Mouse (Mus musculus): ENCODE data around the gene Frem3.

Frem3 gene

DNA sequence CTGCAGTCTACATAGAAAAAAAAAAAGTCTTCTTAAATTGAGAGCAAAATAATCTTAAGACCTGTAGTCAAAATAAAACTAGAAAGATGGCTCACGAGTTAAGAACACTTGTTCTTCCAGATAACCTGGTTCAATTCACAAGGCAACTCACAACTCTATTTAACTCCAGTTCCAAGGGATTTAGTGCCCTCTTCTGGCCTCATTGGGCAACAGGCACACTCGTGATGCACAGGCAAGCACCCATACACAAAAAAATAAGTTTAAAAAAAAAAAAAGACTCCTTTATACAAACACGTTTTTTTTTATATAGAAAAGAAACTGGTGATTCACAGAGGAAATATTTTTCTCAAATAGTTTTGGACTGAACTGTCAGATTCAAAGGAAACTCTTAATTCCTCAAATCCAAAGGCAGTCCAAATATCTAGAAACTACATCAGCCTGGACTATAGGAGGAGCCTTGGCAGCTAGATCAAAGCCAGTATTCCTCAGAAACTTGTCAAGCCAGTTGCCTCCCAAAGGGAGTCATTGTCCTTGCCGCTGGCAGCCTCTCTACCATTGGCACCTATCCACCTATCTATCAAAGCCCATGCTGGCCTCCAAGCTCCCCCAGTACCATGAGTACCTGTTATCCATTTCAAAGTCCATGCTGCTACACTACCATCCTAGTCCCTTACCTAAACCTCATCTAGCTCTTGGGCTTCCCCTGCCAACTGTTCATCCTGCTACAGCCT lies 100.0 kb downstream of the Frem3 start:
- no peak for DNase-seq (ENCODE audit: low read depth, low spot score)

- DNase-seq (ENCODE audit: low read depth, low spot score): no peak
Measured at GRCm38 (mm10) chr8:80714461-80714860, 103.6 kb downstream of the Frem3 start.

GRCm38 (mm10) chr8:80732326-80732725 lies 121.4 kb downstream of the Frem3 start:
- no peak for DNase-seq (ENCODE audit: low read depth, low spot score)

- no peak for DNase-seq (ENCODE audit: low read depth, low spot score)
Measured at GRCm38 (mm10) chr8:80738046-80738387, 127.1 kb downstream of the Frem3 start.

DNA sequence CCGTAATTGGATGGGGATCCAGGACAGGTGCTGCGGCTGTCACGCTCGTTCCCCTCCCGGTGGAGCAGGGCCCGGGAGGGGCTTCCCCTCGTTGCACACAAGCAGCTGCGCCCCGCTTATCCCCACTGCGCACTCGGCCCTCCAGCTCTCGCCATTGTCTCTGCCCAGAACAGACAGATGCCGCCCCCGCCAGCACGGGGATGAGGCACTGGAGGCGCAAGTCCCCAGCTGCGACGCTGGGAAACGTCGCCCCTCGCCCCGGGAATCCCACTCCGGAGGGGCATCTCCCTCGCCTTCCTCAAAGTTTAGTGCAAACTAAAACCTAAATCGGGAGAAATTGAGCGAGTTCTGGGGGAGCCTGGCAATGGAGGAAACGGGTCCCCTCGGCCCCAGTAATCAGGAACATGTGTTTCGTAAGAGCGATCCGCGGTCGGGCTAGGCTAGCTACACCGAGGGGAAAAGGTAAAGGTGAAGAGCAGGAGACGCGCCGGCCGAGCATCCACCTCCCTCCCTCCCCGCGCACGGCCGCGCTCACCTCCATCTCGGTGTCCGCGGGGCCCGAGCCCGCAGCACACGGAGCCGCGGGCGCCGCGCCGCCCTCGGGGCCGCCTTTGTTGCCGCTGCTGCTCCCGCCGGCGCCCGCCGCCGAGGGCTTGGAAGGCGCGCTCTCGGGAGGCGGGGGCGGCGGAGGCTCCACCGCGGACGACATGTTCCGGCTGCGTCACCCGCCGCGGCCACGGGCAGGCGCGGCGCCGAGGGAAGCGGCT lies 127.7 kb downstream of the Frem3 start:
- DNase-seq (ENCODE audit: low read depth, low spot score): no peak

GRCm38 (mm10) chr8:80739155-80739924 lies 128.5 kb downstream of the Frem3 start, which contains the start of gene Smarca5:
TSS of gene Smarca5 (minus strand) at chr8:80739497.
- DNase-seq (ENCODE audit: low read depth, low spot score): peak; percentile 65

DNA sequence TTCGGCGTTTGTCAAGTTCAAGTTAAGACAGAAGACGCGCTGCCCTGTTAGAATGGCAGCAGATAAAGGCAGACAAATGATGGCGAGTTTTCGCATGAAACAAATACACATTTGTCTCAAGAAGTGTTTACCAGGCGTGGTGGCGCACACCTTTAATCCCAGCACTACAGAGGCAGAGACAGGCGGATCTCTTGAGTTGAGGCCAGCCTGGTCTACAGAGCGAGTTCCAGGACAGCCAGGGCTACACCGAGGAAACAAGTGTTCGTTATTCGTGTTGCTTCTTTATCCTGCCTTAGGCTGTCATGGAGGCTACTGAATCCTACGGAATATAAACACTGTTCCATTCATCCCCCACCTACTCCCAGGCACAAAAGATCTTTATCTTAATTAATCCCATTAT lies 129.1 kb downstream of the Frem3 start:
- DNase-seq (ENCODE audit: low read depth, low spot score): no peak
